Mouse (Mus musculus): ENCODE measurements at regions not wholly inside any gene's neighbourhood (a gene's known extent, or its start where the extent isn't known, plus 50 kb on each side); places are given as distances from the start of the nearest gene placed in this dataset.

DNA sequence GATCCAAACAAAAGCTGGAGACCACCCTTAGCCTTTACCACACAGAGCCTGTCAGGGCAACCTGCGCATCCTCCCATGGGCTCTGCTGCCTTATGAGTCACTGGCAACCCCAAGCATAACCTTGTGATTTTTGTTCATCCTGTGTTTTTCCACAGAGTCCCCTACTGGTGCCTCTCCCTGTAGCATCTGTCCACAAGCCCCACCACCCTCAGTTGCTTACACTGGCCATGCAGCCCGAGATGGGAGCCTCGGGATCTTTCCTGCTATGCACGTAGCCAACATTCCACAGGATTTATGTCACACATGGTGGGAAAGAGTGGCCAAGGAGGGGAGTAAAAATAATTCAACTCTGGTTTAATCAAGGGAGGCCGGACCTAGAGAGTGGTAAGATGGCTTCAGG lies 269.2 kb upstream of the Nfe2l3 start:
- TF ChIP-seq CTCF (IDR thresholded peaks at IDR 0.05; ENCODE audit: low read depth) = peak; percentile 33; the same call in 1 of the 2 replicates
- no peak for TF ChIP-seq EP300 (optimal IDR thresholded peaks at IDR 0.05)

All from stomach, postnatal 0 days (tissue).